Comparison of ENCODE assay signal across 27 mouse cellular contexts in the genomic region with DNA sequence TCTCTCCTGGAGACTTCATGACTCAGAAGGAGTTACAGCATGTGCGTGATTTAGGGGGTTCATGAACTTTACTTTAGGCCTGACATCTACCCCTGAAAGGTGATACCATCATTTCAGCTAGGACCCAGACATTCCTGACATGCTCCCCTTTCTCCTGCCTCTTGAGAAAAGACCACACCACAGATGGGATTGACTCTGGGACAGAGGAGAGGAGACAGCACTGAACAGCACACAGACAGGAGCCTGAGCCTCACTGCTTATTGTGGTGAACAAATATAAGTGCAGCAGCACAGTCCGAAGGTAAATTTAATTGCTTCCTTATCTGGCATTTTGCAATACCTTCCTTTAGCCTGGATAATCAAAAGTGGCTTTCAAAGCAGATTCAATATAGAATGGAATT.
DNase-seq lines count a peak whose midpoint lies in the region; ATAC-seq and TF ChIP-seq lines count a peak whose summit lies in the region.
"Had no signal": no experiment of that assay in that cellular context is flagged by ENCODE, and none has a peak within 500 bp of the region (broad histone marks: within the 10 kb centered on the region; RNA-seq: fewer than 3 reads in every experiment).

No protein-coding gene starts in this region.

- 0 out of 2 replicates have a peak overlapping the region, but pooled peaks have one; percentile 53 for H3K27ac ChIP-seq in cerebellum, adult 2 months (ENCODE audit: insufficient read depth, low read length)
- no peak overlapping the region for H3K27ac ChIP-seq in kidney, embryonic 14.5 days (ENCODE audit: low read depth, low read length)
- H3K27ac ChIP-seq in midbrain, embryonic 14.5 days (replicated peaks; ENCODE audit: low read depth, low read length), result no peak overlapping the region
- no peak overlapping the region for H3K27ac ChIP-seq in midbrain, embryonic 16.5 days (ENCODE audit: low read length)
- no peak overlapping the region for H3K27ac ChIP-seq in forebrain, postnatal 0 days (ENCODE audit: low read depth, low read length)
- H3K27ac ChIP-seq: forebrain, embryonic 10.5 days; forebrain, embryonic 13.5 days; gastrocnemius, adult 2 months; heart, embryonic 15.5 days; hindbrain, embryonic 10.5 days; hindbrain, embryonic 13.5 days had no signal

- H3K4me1 ChIP-seq in cerebellum, adult 2 months (ENCODE audit: control insufficient read depth, insufficient read depth, low read length), result no peaks in the 10 kb centered on the region; the same call in 1 of the 2 replicates
- H3K4me1 ChIP-seq in kidney, embryonic 14.5 days (ENCODE audit: control insufficient read depth, insufficient read depth, low read length), result no peaks in the 10 kb centered on the region
- H3K4me1 ChIP-seq in midbrain, embryonic 14.5 days (ENCODE audit: control insufficient read depth, insufficient read depth, low read length), result no peaks in the 10 kb centered on the region
- no peaks in the 10 kb centered on the region for H3K4me1 ChIP-seq in midbrain, embryonic 16.5 days (ENCODE audit: control insufficient read depth, insufficient read depth, low read length)
- no peaks in the 10 kb centered on the region for H3K4me1 ChIP-seq in forebrain, postnatal 0 days (ENCODE audit: insufficient read depth)
- H3K4me1 ChIP-seq: forebrain, embryonic 10.5 days; forebrain, embryonic 13.5 days; heart, embryonic 12.5 days; heart, embryonic 15.5 days; hindbrain, embryonic 10.5 days; hindbrain, embryonic 13.5 days had no signal

- no peak overlapping the region for H3K4me2 ChIP-seq in kidney, embryonic 14.5 days (replicated peaks; ENCODE audit: low read depth, low read length)
- H3K4me2 ChIP-seq in midbrain, embryonic 14.5 days (ENCODE audit: low read length), result no peak overlapping the region
- H3K4me2 ChIP-seq in midbrain, embryonic 16.5 days (ENCODE audit: low read length), result no peak overlapping the region
- no peak overlapping the region for H3K4me2 ChIP-seq in forebrain, postnatal 0 days (ENCODE audit: low read depth)
- H3K4me2 ChIP-seq: forebrain, embryonic 13.5 days; heart, embryonic 12.5 days; heart, embryonic 15.5 days; hindbrain, embryonic 13.5 days had no signal

- ATAC-seq in kidney, embryonic 14.5 days (ENCODE audit: low FRiP score, low TSS enrichment), result peak; percentile 62
- no peak for ATAC-seq in midbrain, embryonic 14.5 days (ENCODE audit: low FRiP score, low TSS enrichment)
- ATAC-seq in midbrain, embryonic 16.5 days, result no peak
- no peak for ATAC-seq in forebrain, postnatal 0 days
- ATAC-seq: activated CD4-positive, CD25-positive, alpha-beta regulatory T cell, adult 4 months; forebrain, embryonic 13.5 days; forebrain, embryonic 16.5 days; hindbrain, embryonic 16.5 days had no signal

- H3K9ac ChIP-seq in kidney, embryonic 14.5 days (ENCODE audit: low read depth, low read length), result no peak overlapping the region
- no peak overlapping the region for H3K9ac ChIP-seq in midbrain, embryonic 14.5 days (replicated peaks; ENCODE audit: low read length)
- H3K9ac ChIP-seq in midbrain, embryonic 16.5 days (ENCODE audit: low read depth, low read length), result no peak overlapping the region
- H3K9ac ChIP-seq in forebrain, postnatal 0 days, result no peak overlapping the region
- H3K9ac ChIP-seq: forebrain, embryonic 13.5 days; heart, embryonic 12.5 days; heart, embryonic 15.5 days; hindbrain, embryonic 13.5 days had no signal

- no peak overlapping the region for H3K4me3 ChIP-seq in cerebellum, adult 2 months (replicated peaks; ENCODE audit: insufficient read depth, low read depth, low read length)
- H3K4me3 ChIP-seq in kidney, embryonic 14.5 days (ENCODE audit: low read length), result no peak overlapping the region
- no peak overlapping the region for H3K4me3 ChIP-seq in midbrain, embryonic 14.5 days (replicated peaks; ENCODE audit: low read depth, low read length)
- no peak overlapping the region for H3K4me3 ChIP-seq in midbrain, embryonic 16.5 days (ENCODE audit: low read depth, low read length)
- no peak overlapping the region for H3K4me3 ChIP-seq in forebrain, postnatal 0 days (ENCODE audit: low read depth, low read length)
- H3K4me3 ChIP-seq: forebrain, embryonic 10.5 days; forebrain, embryonic 13.5 days; gastrocnemius, adult 2 months; heart, embryonic 12.5 days; heart, embryonic 15.5 days; hindbrain, embryonic 10.5 days; hindbrain, embryonic 13.5 days had no signal

- no peak for TF ChIP-seq POLR2A in cerebellum, adult 2 months (IDR thresholded peaks at IDR 0.05; ENCODE audit: borderline replicate concordance, insufficient read depth, low read length)

- no peaks in the 10 kb centered on the region for H3K27me3 ChIP-seq in cerebellum, adult 2 months (ENCODE audit: control insufficient read depth, insufficient read depth, low read length)
- H3K27me3 ChIP-seq in kidney, embryonic 14.5 days (ENCODE audit: control insufficient read depth, insufficient read depth, low read length), result no peaks in the 10 kb centered on the region
- H3K27me3 ChIP-seq in midbrain, embryonic 14.5 days (ENCODE audit: control insufficient read depth, insufficient read depth, low read length), result no peaks in the 10 kb centered on the region
- H3K27me3 ChIP-seq in midbrain, embryonic 16.5 days (ENCODE audit: control insufficient read depth, insufficient read depth, low read depth, low read length), result no peaks in the 10 kb centered on the region
- H3K27me3 ChIP-seq in forebrain, postnatal 0 days (ENCODE audit: insufficient read depth, low read length), result no peaks in the 10 kb centered on the region
- H3K27me3 ChIP-seq: forebrain, embryonic 13.5 days; heart, embryonic 12.5 days; heart, embryonic 15.5 days; hindbrain, embryonic 13.5 days had no signal

- no peaks in the 10 kb centered on the region for H3K36me3 ChIP-seq in kidney, embryonic 14.5 days (ENCODE audit: control insufficient read depth, insufficient read depth, low read length)
- H3K36me3 ChIP-seq in midbrain, embryonic 14.5 days (ENCODE audit: control insufficient read depth, insufficient read depth, low read length), result no peaks in the 10 kb centered on the region
- H3K36me3 ChIP-seq in midbrain, embryonic 16.5 days (ENCODE audit: control insufficient read depth, insufficient read depth, low read length), result no peaks in the 10 kb centered on the region
- H3K36me3 ChIP-seq in forebrain, postnatal 0 days (ENCODE audit: insufficient read depth), result no peaks in the 10 kb centered on the region
- H3K36me3 ChIP-seq: forebrain, embryonic 10.5 days; heart, embryonic 12.5 days; heart, embryonic 15.5 days; hindbrain, embryonic 10.5 days; hindbrain, embryonic 13.5 days had no signal

- no peaks in the 10 kb centered on the region for H3K9me3 ChIP-seq in kidney, embryonic 14.5 days (ENCODE audit: control insufficient read depth, low read length)
- H3K9me3 ChIP-seq in midbrain, embryonic 14.5 days (ENCODE audit: control insufficient read depth, low read length), result no peaks in the 10 kb centered on the region
- H3K9me3 ChIP-seq in midbrain, embryonic 16.5 days (replicated peaks; ENCODE audit: control insufficient read depth, low read length, poor library complexity, severe bottlenecking), result no peaks in the 10 kb centered on the region
- H3K9me3 ChIP-seq in forebrain, postnatal 0 days (ENCODE audit: low read length), result no peaks in the 10 kb centered on the region
- H3K9me3 ChIP-seq: forebrain, embryonic 10.5 days; forebrain, embryonic 13.5 days; heart, embryonic 12.5 days; heart, embryonic 15.5 days; hindbrain, embryonic 10.5 days; hindbrain, embryonic 13.5 days had no signal

- DNase-seq in cerebellum, adult 2 months, result no peak
- no peak for DNase-seq in cerebellum, postnatal 10 days
- no peak for DNase-seq in kidney, postnatal 36 days
- peak; percentile 7 for DNase-seq in midbrain, embryonic 14.5 days
- no peak for DNase-seq in forebrain, postnatal 0 days
- DNase-seq in right cerebral cortex, postnatal 14 days, result no peak
- DNase-seq: adrenal gland, adult 8-10 months; adrenal gland, postnatal 25 days; cerebellum, adult 11-12 months; cerebellum, adult 9-10 months; cerebellum, postnatal 36 days; gastrocnemius, adult 2 months; gastrocnemius, postnatal 14 days; heart, adult 18-20 months; heart, postnatal 10 days; heart, postnatal 36 days had no signal

- 88% methylated on average over 2 of the region's 2 CpGs for WGBS in cerebellum, adult 2 months
- WGBS in kidney, embryonic 14.5 days, result 47% methylated on average over 2 of the region's 2 CpGs
- 82% methylated on average over 2 of the region's 2 CpGs for WGBS in midbrain, embryonic 14.5 days
- 70% methylated on average over 2 of the region's 2 CpGs for WGBS in midbrain, embryonic 16.5 days
- WGBS in forebrain, postnatal 0 days, result 86% methylated on average over 2 of the region's 2 CpGs

- no peak for TF ChIP-seq CTCF in cerebellum, adult 2 months (IDR thresholded peaks at IDR 0.05; ENCODE audit: borderline replicate concordance, insufficient read depth, low read depth, low read length)
- no peak for TF ChIP-seq CTCF in forebrain, postnatal 0 days (IDR thresholded peaks at IDR 0.05; ENCODE audit: low read depth)
